Mouse (Mus musculus): Measurements from ENCODE around the gene Cep55.

Gene Cep55

DNA sequence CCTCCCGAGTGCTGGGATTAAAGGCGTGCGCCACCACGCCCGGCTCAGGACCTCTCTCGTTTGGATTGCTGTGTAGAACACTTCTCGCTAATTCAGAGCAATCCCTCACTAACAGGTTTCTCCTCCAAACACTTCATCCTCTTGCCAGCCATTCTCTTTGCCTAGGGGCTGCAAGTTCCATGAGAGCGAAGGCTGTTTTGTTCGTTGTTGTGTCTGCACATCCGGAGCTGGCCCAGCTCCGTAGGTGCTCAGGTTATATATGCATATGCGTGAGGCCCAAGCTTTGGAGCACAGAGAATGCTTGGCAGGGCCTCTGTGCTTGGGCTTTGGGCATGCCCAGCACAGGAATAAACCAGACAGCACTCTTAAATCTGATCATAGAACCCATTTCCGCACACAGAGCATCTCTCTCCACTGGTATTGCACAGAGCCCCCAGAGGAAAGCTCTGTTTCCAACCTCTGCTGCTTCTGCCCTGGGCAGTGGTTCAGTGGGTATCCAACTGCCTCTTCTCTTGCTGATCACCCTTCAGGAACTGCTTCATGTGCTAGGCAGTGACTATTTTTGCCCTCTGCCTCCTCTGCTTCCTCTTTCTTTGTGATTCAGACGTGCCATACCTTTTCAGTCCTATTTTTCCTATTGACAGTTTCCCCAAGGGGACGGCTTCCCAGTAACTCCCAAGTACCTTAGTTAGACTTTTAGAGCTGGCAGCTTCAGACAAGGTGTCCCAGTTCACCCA is 54.9 kb downstream of the Cep55 start:
- DNase-seq: no peak

DNA sequence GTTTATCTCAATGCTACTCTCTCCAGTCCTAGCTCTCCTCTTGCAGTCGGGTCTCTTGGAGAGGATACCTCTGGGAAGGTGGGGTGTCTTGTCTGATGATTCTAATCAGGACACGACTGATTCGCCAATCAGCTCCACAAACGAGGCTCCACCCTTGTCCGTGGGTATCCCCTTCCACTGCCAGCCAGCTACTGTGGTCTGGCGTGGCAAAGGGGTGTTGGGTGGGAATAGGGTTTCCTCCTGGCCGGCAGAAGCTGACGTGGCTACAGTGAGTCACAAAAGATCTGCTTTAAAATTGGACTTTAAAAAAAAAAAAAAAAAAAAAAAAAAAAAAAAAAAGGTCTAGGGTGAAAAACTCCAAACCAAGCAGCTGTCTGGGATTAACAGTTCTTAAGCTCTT is 56.2 kb downstream of the Cep55 start:
- DNase-seq: no peak

DNA sequence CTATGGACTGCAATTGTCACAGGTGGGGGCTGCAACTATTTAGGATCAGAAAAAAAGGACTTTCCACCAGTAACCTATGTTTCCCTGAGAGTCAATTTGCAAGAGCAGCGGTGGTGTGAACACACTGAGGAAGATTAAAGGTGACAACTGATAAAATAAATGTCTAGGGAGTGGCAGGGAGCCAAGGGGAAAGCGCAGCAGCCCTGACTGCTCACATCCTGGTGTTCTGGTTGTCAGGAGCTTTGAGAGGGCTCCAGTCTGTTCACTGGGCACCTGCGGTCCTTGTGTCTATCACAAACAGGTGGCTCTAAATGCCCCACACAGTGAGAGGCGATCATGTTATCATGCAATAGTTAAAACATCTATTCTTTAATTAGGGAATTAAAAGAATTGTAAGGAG is 57.8 kb downstream of the Cep55 start:
- no peak for DNase-seq

DNA sequence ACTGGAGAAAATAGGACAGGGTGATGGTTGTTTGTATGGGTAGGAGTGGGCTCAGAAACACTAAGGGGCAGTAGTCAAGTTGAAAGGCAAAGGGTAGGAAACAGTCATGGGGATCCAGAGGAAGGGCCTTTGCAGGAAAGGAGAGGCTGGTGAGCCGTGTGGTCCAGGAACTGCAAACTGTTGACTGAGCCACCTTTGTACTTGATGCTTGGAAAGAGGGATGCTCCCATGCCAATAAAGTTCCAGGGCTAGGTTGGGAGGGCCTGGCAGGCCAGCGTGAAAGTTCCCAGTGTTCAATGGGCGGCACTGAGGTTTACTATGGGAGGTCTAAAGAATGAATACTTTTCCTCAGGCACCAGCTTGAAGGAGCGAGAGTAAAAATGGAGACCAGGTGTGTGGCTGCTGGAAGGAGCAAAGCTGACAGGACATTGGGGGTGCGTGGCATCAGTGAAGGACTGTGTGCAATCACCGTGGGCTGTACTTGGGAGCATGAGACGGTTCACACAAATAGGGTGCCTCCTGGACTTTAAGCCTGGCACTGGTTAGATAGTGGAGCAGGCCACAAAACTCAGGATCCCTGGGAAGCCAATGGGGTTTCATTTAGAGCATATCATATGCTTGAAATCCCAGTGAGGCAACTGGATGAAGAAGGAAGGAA is 60.2 kb downstream of the Cep55 start:
- no peak for DNase-seq

DNA sequence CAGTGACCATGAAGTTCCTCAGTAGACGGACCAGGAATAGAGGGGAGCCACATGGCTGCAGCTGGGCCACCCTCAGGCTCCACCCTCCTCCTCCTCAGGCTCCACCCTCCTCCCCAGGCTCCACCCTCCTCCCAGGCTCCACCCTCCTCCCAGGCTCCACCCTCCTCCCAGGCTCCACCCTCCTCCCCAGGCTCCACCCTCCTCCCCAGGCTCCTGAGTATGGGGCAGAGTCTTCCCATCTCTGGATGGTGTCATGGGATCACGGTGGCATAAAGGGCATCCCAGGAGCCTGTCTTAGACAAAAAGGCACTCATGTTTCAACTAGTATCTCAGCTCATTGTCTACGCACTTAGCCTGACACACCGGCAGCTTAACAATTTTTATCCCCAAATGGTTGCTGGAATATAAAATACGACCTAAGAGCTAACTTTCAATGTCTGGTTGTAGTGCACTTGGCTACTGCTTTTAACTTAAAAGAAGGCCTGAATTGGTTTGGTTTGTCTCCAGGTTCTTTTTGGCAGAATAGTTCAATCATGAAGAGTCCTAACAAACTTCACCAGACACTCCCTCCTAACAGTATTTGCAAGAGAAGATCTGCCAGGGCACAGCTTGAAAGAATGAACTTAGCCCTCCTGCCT is 65.4 kb downstream of the Cep55 start:
- DNase-seq: no peak

DNA sequence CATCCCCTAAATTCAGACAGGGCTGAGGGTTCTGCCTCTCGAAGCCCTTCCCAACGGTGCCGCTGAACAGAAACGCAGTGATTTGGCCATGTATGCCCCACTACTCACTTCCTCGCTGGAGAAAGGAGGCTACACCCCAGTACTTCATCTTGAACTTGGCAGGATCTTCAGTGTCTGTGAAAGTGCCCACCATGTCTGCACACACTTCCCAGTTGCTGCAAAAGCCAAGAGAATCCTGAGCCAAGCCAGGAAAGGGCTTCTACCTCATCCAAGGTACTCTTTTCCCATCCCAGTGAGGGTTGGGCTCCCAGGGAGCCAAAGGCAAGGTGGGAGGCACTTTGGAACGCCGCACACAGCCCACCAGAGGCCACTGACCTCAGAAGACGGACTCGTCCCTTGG is 69.1 kb downstream of the Cep55 start:
- DNase-seq: no peak

Measured in right cerebral cortex, adult 18-20 months (tissue).